Mouse (Mus musculus) lung, embryonic 14.5 days (tissue): ENCODE data around the gene Mest. TPM values are rescaled to one million over a fixed set of nuclear protein-coding genes. Genes with fewer than 3 reads are reported as not detected.

Source experiments
- ATAC-seq: fragments of 200-750 bp; cut with Nextera tagmentation; 2 replicates; pipeline ENCODE4 v1.8.0; 2017; ENCODE audit warnings: mild to moderate bottlenecking, moderate TSS enrichment, moderate library complexity; ENCODE audit not compliant: insufficient read depth
- DNase-seq: peaks from one replicate; pipeline ENCODE4 v3.0.0-alpha.2; 2015
- H3K27ac ChIP-seq: fragments of 300-500 bp; sonication (generic); 2 replicates; pipeline ENCODE4 v1.5.1; 2014; ENCODE audit warnings: low read depth, mild to moderate bottlenecking, moderate library complexity
- H3K27me3 ChIP-seq: fragments of 300-500 bp; sonication (generic); 2 replicates; pipeline ENCODE4 v1.6.1; 2014; ENCODE audit warnings: low read length, control low read depth; ENCODE audit not compliant: insufficient read depth
- H3K36me3 ChIP-seq: fragments of 300-500 bp; sonication (generic); 2 replicates; pipeline ENCODE4 v1.6.1; 2014; ENCODE audit warnings: control low read depth; ENCODE audit not compliant: insufficient read depth
- H3K4me1 ChIP-seq: fragments of 300-500 bp; sonication (generic); 2 replicates; pipeline ENCODE4 v1.6.1; 2014; ENCODE audit warnings: antibody characterized with exemption, control low read depth; ENCODE audit not compliant: insufficient read depth
- H3K4me2 ChIP-seq: fragments of 300-500 bp; sonication (generic); 2 replicates; pipeline ENCODE4 v1.6.1; 2014; ENCODE audit warnings: mild to moderate bottlenecking
- H3K4me3 ChIP-seq: fragments of 300-500 bp; sonication (generic); 2 replicates; pipeline ENCODE4 v1.5.1; 2014; ENCODE audit warnings: low read depth, low read length
- H3K9ac ChIP-seq: fragments of 300-500 bp; sonication (generic); 2 replicates; pipeline ENCODE4 v1.6.1; 2014
- H3K9me3 ChIP-seq: fragments of 300-500 bp; sonication (generic); 2 replicates; pipeline ENCODE4 v1.6.1; 2016; ENCODE audit warnings: low read depth, low read length, control low read depth
- CTCF ChIP-seq: IDR thresholded peaks from 2 replicates; pipeline ENCODE4 v1.5.1; 2016; ENCODE audit warnings: antibody characterized with exemption, low read depth
- WGBS: fragments of 180-500 bp; shearing (Covaris S2); extraction: QIAGEN DNeasy Blood & Tissue Kit; methylation state at CpG from one replicate; pipeline ENCODE4 v1.1.7; 2014; 5-methylcytosine and 5-hydroxymethylcytosine counted together
- polyA plus RNA-seq: library from polyadenylated mRNA; unstranded; fragments of >200 nt; fragmentation: Nextera tagmentation; extraction: Ambion mirVana; gene quantifications from 2 replicates; pipeline ENCODE4 v1.2.1, GENCODE M21; 2014

Mest gene
- polyA plus RNA-seq, 1 experiment from 2014 or later = 1,596 TPM

GRCm38 (mm10) chr6:30738464-30739006 lies 15.2 kb downstream of the Mest start:
- no peaks in the 10 kb centered on the region for H3K27me3 ChIP-seq
- TF ChIP-seq CTCF = no peak
- 54% methylated on average over 20 of the region's 20 CpGs for WGBS
- peak overlapping the region; percentile 52 for H3K4me3 ChIP-seq
- peak overlapping the region; percentile 74 for H3K27ac ChIP-seq
- 0 out of 2 replicates have a peak, but pooled peaks cover 3% of the 10 kb centered on the region for H3K4me1 ChIP-seq
- DNase-seq (no peak), ATAC-seq (no peak)
- peak overlapping the region; percentile 70 for H3K9ac ChIP-seq
- peaks cover 19% of the 10 kb centered on the region for H3K36me3 ChIP-seq
- peaks cover 48% of the 10 kb centered on the region for H3K9me3 ChIP-seq
- H3K4me2 ChIP-seq = peak overlapping the region; percentile 71

GRCm38 (mm10) chr6:30739177-30739747 lies 15.9 kb downstream of the Mest start:
- H3K27me3 ChIP-seq = no peaks in the 10 kb centered on the region
- peak overlapping the region; percentile 74 for H3K27ac ChIP-seq
- H3K9me3 ChIP-seq = peaks cover 48% of the 10 kb centered on the region
- peak overlapping the region; percentile 70 for H3K9ac ChIP-seq
- peak overlapping the region; percentile 71 for H3K4me2 ChIP-seq
- WGBS = 45% methylated on average over 10 of the region's 10 CpGs
- ATAC-seq = no peak
- no peaks in the 10 kb centered on the region for H3K4me1 ChIP-seq
- peaks cover 26% of the 10 kb centered on the region for H3K36me3 ChIP-seq
- peak; percentile 60 for DNase-seq
- peak overlapping the region; percentile 52 for H3K4me3 ChIP-seq
- no peak for TF ChIP-seq CTCF

GRCm38 (mm10) chr6:30744846-30745245 lies 21.5 kb downstream of the Mest start:
- no peak overlapping the region for H3K4me2 ChIP-seq
- H3K4me1 ChIP-seq = 0 out of 2 replicates have a peak, but pooled peaks cover 2% of the 10 kb centered on the region
- WGBS = 82% methylated on average over 10 of the region's 10 CpGs
- no peak for DNase-seq
- ATAC-seq = no peak
- no peak overlapping the region for H3K27ac ChIP-seq
- H3K36me3 ChIP-seq = peaks cover 77% of the 10 kb centered on the region
- no peak for TF ChIP-seq CTCF
- no peak overlapping the region for H3K9ac ChIP-seq
- no peaks in the 10 kb centered on the region for H3K27me3 ChIP-seq
- H3K9me3 ChIP-seq = peaks cover 4% of the 10 kb centered on the region; the same call in 1 of the 2 replicates
- no peak overlapping the region for H3K4me3 ChIP-seq

GRCm38 (mm10) chr6:30745591-30745990 lies 22.2 kb downstream of the Mest start:
- Histone ChIP-seq H3K4me3 (no peak overlapping the region), H3K9ac (no peak overlapping the region), H3K27ac (no peak overlapping the region), H3K27me3 (no peaks in the 10 kb centered on the region), H3K4me2 (no peak overlapping the region), H3K36me3 (peaks cover 79% of the 10 kb centered on the region), H3K9me3 (no peaks in the 10 kb centered on the region), H3K4me1 (0 out of 2 replicates have a peak, but pooled peaks cover 2% of the 10 kb centered on the region)
- no peak for TF ChIP-seq CTCF
- 50% methylated on average over 7 of the region's 7 CpGs for WGBS
- ATAC-seq (no peak), DNase-seq (no peak)

GRCm38 (mm10) chr6:30747631-30748357 lies 24.4 kb downstream of the Mest start:
- H3K27me3 ChIP-seq = no peaks in the 10 kb centered on the region
- no peak for TF ChIP-seq CTCF
- H3K9ac ChIP-seq = no peak overlapping the region
- 0 out of 2 replicates have a peak, but pooled peaks cover 2% of the 10 kb centered on the region for H3K4me1 ChIP-seq
- no peak overlapping the region for H3K27ac ChIP-seq
- WGBS = 69% methylated on average over 7 of the region's 7 CpGs
- peaks cover 68% of the 10 kb centered on the region for H3K36me3 ChIP-seq
- no peak overlapping the region for H3K4me3 ChIP-seq
- ATAC-seq (no peak), DNase-seq (peak; percentile 54)
- H3K9me3 ChIP-seq = no peaks in the 10 kb centered on the region
- H3K4me2 ChIP-seq = no peak overlapping the region

GRCm38 (mm10) chr6:30748358-30748910 lies 25.1 kb downstream of the Mest start:
- DNase-seq (peak; percentile 68), ATAC-seq (no peak)
- no peak overlapping the region for H3K9ac ChIP-seq
- H3K4me2 ChIP-seq = no peak overlapping the region
- peaks cover 61% of the 10 kb centered on the region for H3K36me3 ChIP-seq
- H3K9me3 ChIP-seq = no peaks in the 10 kb centered on the region
- 64% methylated on average over 6 of the region's 6 CpGs for WGBS
- 0 out of 2 replicates have a peak, but pooled peaks cover 2% of the 10 kb centered on the region for H3K4me1 ChIP-seq
- no peak for TF ChIP-seq CTCF
- no peak overlapping the region for H3K4me3 ChIP-seq
- H3K27me3 ChIP-seq = no peaks in the 10 kb centered on the region
- H3K27ac ChIP-seq = no peak overlapping the region; the same call in 1 of the 2 replicates
